Mouse (Mus musculus): ENCODE data around the gene E330009J07Rik. TPM values are rescaled to one million over a fixed set of nuclear protein-coding genes. Genes with fewer than 3 reads are reported as not detected.

Gene E330009J07Rik
- polyA plus RNA-seq, 1 experiment from 2014 or later, result 23.2 TPM

GRCm38 (mm10) chr6:40385682-40386081 lies 50.3 kb downstream of the E330009J07Rik start:
- Histone ChIP-seq H3K9me3 (ENCODE audit: control insufficient read depth, low read length) (no peaks in the 10 kb centered on the region), H3K9ac (no peak overlapping the region), H3K27me3 (ENCODE audit: control insufficient read depth, insufficient read depth, low read length) (no peaks in the 10 kb centered on the region), H3K36me3 (replicated peaks; ENCODE audit: control insufficient read depth, insufficient read depth) (peaks cover 25% of the 10 kb centered on the region), H3K4me2 (replicated peaks) (no peak overlapping the region), H3K4me3 (replicated peaks; ENCODE audit: low read length) (no peak overlapping the region), H3K27ac (no peak overlapping the region), H3K4me1 (replicated peaks; ENCODE audit: control insufficient read depth, insufficient read depth, low read length) (no peaks in the 10 kb centered on the region)
- no peak for DNase-seq (ENCODE audit: low spot score)
- WGBS, result 61% methylated on average over 3 of the region's 3 CpGs
- no peak for ATAC-seq (ENCODE audit: low FRiP score)

- Histone ChIP-seq H3K4me1 (replicated peaks; ENCODE audit: control insufficient read depth, insufficient read depth, low read length) (no peaks in the 10 kb centered on the region), H3K9me3 (ENCODE audit: control insufficient read depth, low read length) (no peaks in the 10 kb centered on the region), H3K27ac (no peak overlapping the region), H3K36me3 (replicated peaks; ENCODE audit: control insufficient read depth, insufficient read depth) (peaks cover 24% of the 10 kb centered on the region), H3K9ac (no peak overlapping the region), H3K27me3 (ENCODE audit: control insufficient read depth, insufficient read depth, low read length) (no peaks in the 10 kb centered on the region), H3K4me3 (replicated peaks; ENCODE audit: low read length) (no peak overlapping the region), H3K4me2 (replicated peaks) (no peak overlapping the region)
- 89% methylated on average over 4 of the region's 4 CpGs for WGBS
- ATAC-seq (ENCODE audit: low FRiP score) (no peak), DNase-seq (ENCODE audit: low spot score) (no peak)
These were observed 54.0 kb downstream of the E330009J07Rik start for GRCm38 (mm10) chr6:40381908-40382307.

- no peak overlapping the region for H3K4me3 ChIP-seq (replicated peaks; ENCODE audit: low read length)
- no peaks in the 10 kb centered on the region for H3K4me1 ChIP-seq (replicated peaks; ENCODE audit: control insufficient read depth, insufficient read depth, low read length)
- H3K36me3 ChIP-seq (replicated peaks; ENCODE audit: control insufficient read depth, insufficient read depth), result peaks cover 19% of the 10 kb centered on the region
- H3K9ac ChIP-seq, result no peak overlapping the region
- H3K9me3 ChIP-seq (ENCODE audit: control insufficient read depth, low read length), result no peaks in the 10 kb centered on the region
- no peaks in the 10 kb centered on the region for H3K27me3 ChIP-seq (ENCODE audit: control insufficient read depth, insufficient read depth, low read length)
- DNase-seq (ENCODE audit: low spot score), result no peak
- 91% methylated on average over 3 of the region's 3 CpGs for WGBS
- ATAC-seq (ENCODE audit: low FRiP score), result no peak
- H3K27ac ChIP-seq, result no peak overlapping the region
- H3K4me2 ChIP-seq (replicated peaks), result no peak overlapping the region
These were observed 55.8 kb downstream of the E330009J07Rik start for GRCm38 (mm10) chr6:40380181-40380580.

GRCm38 (mm10) chr6:40371031-40371430 lies 64.9 kb downstream of the E330009J07Rik start:
- H3K9ac ChIP-seq, result no peak overlapping the region

GRCm38 (mm10) chr6:40353360-40353759 lies 82.6 kb downstream of the E330009J07Rik start:
- 93% methylated on average over 7 of the region's 7 CpGs for WGBS
- Histone ChIP-seq H3K4me1 (replicated peaks; ENCODE audit: control insufficient read depth, insufficient read depth, low read length) (no peaks in the 10 kb centered on the region), H3K9me3 (ENCODE audit: control insufficient read depth, low read length) (no peaks in the 10 kb centered on the region), H3K4me2 (replicated peaks) (no peak overlapping the region), H3K27me3 (ENCODE audit: control insufficient read depth, insufficient read depth, low read length) (no peaks in the 10 kb centered on the region), H3K4me3 (replicated peaks; ENCODE audit: low read length) (no peak overlapping the region), H3K36me3 (replicated peaks; ENCODE audit: control insufficient read depth, insufficient read depth) (peaks cover 30% of the 10 kb centered on the region), H3K9ac (no peak overlapping the region), H3K27ac (no peak overlapping the region)
- ATAC-seq (ENCODE audit: low FRiP score), result no peak
- no peak for DNase-seq (ENCODE audit: low spot score)

More at GRCm38 (mm10) chr6:40371031-40371430, 64.9 kb downstream of the E330009J07Rik start:
- H3K9me3 ChIP-seq (ENCODE audit: control insufficient read depth, low read length), result no peaks in the 10 kb centered on the region
- no peak overlapping the region for H3K4me3 ChIP-seq (replicated peaks; ENCODE audit: low read length)
- no peaks in the 10 kb centered on the region for H3K4me1 ChIP-seq (replicated peaks; ENCODE audit: control insufficient read depth, insufficient read depth, low read length)
- H3K27ac ChIP-seq, result no peak overlapping the region
- ATAC-seq (ENCODE audit: low FRiP score) (no peak), DNase-seq (ENCODE audit: low spot score) (no peak)
- H3K36me3 ChIP-seq (replicated peaks; ENCODE audit: control insufficient read depth, insufficient read depth), result peaks cover 4% of the 10 kb centered on the region
- H3K27me3 ChIP-seq (ENCODE audit: control insufficient read depth, insufficient read depth, low read length), result no peaks in the 10 kb centered on the region
- 98% methylated on average over 6 of the region's 6 CpGs for WGBS
- no peak overlapping the region for H3K4me2 ChIP-seq (replicated peaks)

Other genes with a start within 250 kb of the E330009J07Rik start
- 54.9 and 62.9 TPM in 2 replicates for gene Agk, start 111.0 kb downstream of the E330009J07Rik start, polyA plus RNA-seq (2014; fragmentation: Nextera tagmentation; extraction: Ambion mirVana)
- 0.13 and 0.17 TPM in 2 replicates for gene Wee2, start 3.0 kb upstream of the E330009J07Rik start, polyA plus RNA-seq (2014; fragmentation: Nextera tagmentation; extraction: Ambion mirVana)
- 78.7 and 85.7 TPM in 2 replicates for gene Ssbp1, start 35.2 kb upstream of the E330009J07Rik start, polyA plus RNA-seq (2014; fragmentation: Nextera tagmentation; extraction: Ambion mirVana)
- 0.24 and 0.33 TPM in 2 replicates for gene Tas2r137, start 55.1 kb upstream of the E330009J07Rik start, polyA plus RNA-seq (2014; fragmentation: Nextera tagmentation; extraction: Ambion mirVana)
- gene Tas2r108, start 57.4 kb upstream of the E330009J07Rik start, polyA plus RNA-seq (2014; fragmentation: Nextera tagmentation; extraction: Ambion mirVana), result not detected in 2 replicates
- gene Prss37, start 83.4 kb upstream of the E330009J07Rik start, polyA plus RNA-seq (2014; fragmentation: Nextera tagmentation; extraction: Ambion mirVana), result not detected in 2 replicates
- gene Olfr461, start 118.9 kb upstream of the E330009J07Rik start, polyA plus RNA-seq (2014; fragmentation: Nextera tagmentation; extraction: Ambion mirVana), result 0.08 and 0.13 TPM in 2 replicates
- gene Olfr460, start 133.4 kb upstream of the E330009J07Rik start, polyA plus RNA-seq (2014; fragmentation: Nextera tagmentation; extraction: Ambion mirVana), result not detected in 2 replicates
- 0.25 and 0.59 TPM in 2 replicates for gene Clec5a, start 149.7 kb upstream of the E330009J07Rik start, polyA plus RNA-seq (2014; fragmentation: Nextera tagmentation; extraction: Ambion mirVana)
- not detected in 2 replicates for gene Tas2r138, start 177.2 kb upstream of the E330009J07Rik start, polyA plus RNA-seq (2014; fragmentation: Nextera tagmentation; extraction: Ambion mirVana)
- 0.13 and 0.28 TPM in 2 replicates for gene Mgam, start 192.7 kb upstream of the E330009J07Rik start, polyA plus RNA-seq (2014; fragmentation: Nextera tagmentation; extraction: Ambion mirVana)

Measured in hindbrain, embryonic 14.5 days (tissue).